Mouse (Mus musculus) limb, embryonic 11.5 days (tissue): Measurements from ENCODE around the gene Arsb. TPM values are rescaled to one million over a fixed set of nuclear protein-coding genes. Genes with fewer than 3 reads are reported as not detected.

ENCODE experiments used
- ATAC-seq: fragments of 200-750 bp; cut with Nextera tagmentation; 2 replicates; pipeline ENCODE4 v1.8.0; 2017; ENCODE audit warnings: low read depth; ENCODE audit not compliant: insufficient number of reproducible peaks, low FRiP score, low TSS enrichment
- DNase-seq: peaks from one replicate; pipeline ENCODE4 v3.0.0-alpha.2; 2015; ENCODE audit warnings: low spot score
- H3K27ac ChIP-seq: fragments of 300-500 bp; sonication (generic); replicated peaks from 2 replicates; pipeline ENCODE4 v1.5.1; 2014; ENCODE audit warnings: low read depth, mild to moderate bottlenecking, low read length
- H3K27me3 ChIP-seq: fragments of 300-500 bp; sonication (generic); 2 replicates; pipeline ENCODE4 v1.6.1; 2014; ENCODE audit warnings: mild to moderate bottlenecking, low read length, mixed read lengths; ENCODE audit not compliant: control insufficient read depth, insufficient read depth
- H3K36me3 ChIP-seq: fragments of 300-500 bp; sonication (generic); 2 replicates; pipeline ENCODE4 v1.6.1; 2014; ENCODE audit warnings: mild to moderate bottlenecking, low read length, moderate library complexity, mixed read lengths; ENCODE audit not compliant: control insufficient read depth, insufficient read depth
- H3K4me1 ChIP-seq: fragments of 300-500 bp; sonication (generic); 2 replicates; pipeline ENCODE4 v1.6.1; 2014; ENCODE audit warnings: low read length, mixed read lengths; ENCODE audit not compliant: control insufficient read depth, insufficient read depth
- H3K4me2 ChIP-seq: fragments of 300-500 bp; sonication (generic); 2 replicates; pipeline ENCODE4 v1.6.1; 2014; ENCODE audit warnings: low read depth, mild to moderate bottlenecking, moderate library complexity; ENCODE audit not compliant: severe bottlenecking
- H3K4me3 ChIP-seq: fragments of 300-500 bp; sonication (generic); 2 replicates; pipeline ENCODE4 v1.5.1; 2014; ENCODE audit warnings: low read depth, low read length
- H3K9ac ChIP-seq: fragments of 300-500 bp; sonication (generic); 2 replicates; pipeline ENCODE4 v1.6.1; 2014; ENCODE audit warnings: mild to moderate bottlenecking, low read length
- H3K9me3 ChIP-seq: fragments of 300-500 bp; sonication (generic); 2 replicates; pipeline ENCODE4 v1.6.1; 2016; ENCODE audit warnings: low read length; ENCODE audit not compliant: control insufficient read depth
- WGBS: fragments of 180-500 bp; shearing (Covaris S2); extraction: QIAGEN DNeasy Blood & Tissue Kit; methylation state at CpG from one replicate; pipeline ENCODE4 v1.1.7; 2014; 5-methylcytosine and 5-hydroxymethylcytosine counted together
- polyA plus RNA-seq: library from polyadenylated mRNA; unstranded; fragments of >200 nt; fragmentation: Nextera tagmentation; extraction: Ambion mirVana; gene quantifications from 2 replicates; pipeline ENCODE4 v1.2.1, GENCODE M21; 2014

Arsb gene
- polyA plus RNA-seq, 1 experiment from 2014 or later, result 10.2 TPM

- no peak overlapping the region for H3K4me3 ChIP-seq
Observed at GRCm38 (mm10) chr13:93825792-93826558, 54.5 kb downstream of the Arsb start.

DNA sequence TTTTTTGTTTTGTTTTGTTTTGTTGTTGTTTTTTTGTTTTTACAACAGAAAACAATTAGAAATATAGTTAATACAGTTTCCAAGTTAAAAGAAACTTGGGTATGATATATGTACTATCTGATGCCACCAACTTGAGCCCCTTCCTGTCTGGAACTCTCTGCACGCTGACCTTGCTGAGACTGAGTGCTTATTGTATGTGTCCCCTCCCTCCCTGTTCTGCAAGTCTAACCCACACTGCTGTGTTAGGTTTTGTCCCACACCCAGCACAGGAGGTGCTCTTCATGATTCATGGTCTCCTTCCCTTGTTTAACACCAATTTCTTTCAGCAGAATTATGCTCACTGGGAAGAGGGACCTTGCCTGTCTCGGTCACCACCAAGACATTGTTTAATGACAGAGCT lies 56.3 kb downstream of the Arsb start:
- H3K9me3 ChIP-seq, result no peaks in the 10 kb centered on the region
- 86% methylated on average over 2 of the region's 2 CpGs for WGBS
- H3K4me3 ChIP-seq, result no peak overlapping the region
- H3K27me3 ChIP-seq, result no peaks in the 10 kb centered on the region
- H3K27ac ChIP-seq, result no peak overlapping the region
- DNase-seq (no peak), ATAC-seq (no peak)
- no peaks in the 10 kb centered on the region for H3K36me3 ChIP-seq
- no peak overlapping the region for H3K4me2 ChIP-seq
- no peak overlapping the region for H3K9ac ChIP-seq
- 0 out of 2 replicates have a peak, but pooled peaks cover 2% of the 10 kb centered on the region for H3K4me1 ChIP-seq

More at GRCm38 (mm10) chr13:93825792-93826558, 54.5 kb downstream of the Arsb start:
- no peaks in the 10 kb centered on the region for H3K9me3 ChIP-seq
- H3K36me3 ChIP-seq, result no peaks in the 10 kb centered on the region
- no peak overlapping the region for H3K4me2 ChIP-seq
- no peaks in the 10 kb centered on the region for H3K27me3 ChIP-seq
- WGBS, result 70% methylated on average over 7 of the region's 7 CpGs
- DNase-seq (no peak), ATAC-seq (no peak)
- 0 out of 2 replicates have a peak, but pooled peaks cover 2% of the 10 kb centered on the region for H3K4me1 ChIP-seq
- H3K27ac ChIP-seq, result no peak overlapping the region
- H3K9ac ChIP-seq, result no peak overlapping the region

DNA sequence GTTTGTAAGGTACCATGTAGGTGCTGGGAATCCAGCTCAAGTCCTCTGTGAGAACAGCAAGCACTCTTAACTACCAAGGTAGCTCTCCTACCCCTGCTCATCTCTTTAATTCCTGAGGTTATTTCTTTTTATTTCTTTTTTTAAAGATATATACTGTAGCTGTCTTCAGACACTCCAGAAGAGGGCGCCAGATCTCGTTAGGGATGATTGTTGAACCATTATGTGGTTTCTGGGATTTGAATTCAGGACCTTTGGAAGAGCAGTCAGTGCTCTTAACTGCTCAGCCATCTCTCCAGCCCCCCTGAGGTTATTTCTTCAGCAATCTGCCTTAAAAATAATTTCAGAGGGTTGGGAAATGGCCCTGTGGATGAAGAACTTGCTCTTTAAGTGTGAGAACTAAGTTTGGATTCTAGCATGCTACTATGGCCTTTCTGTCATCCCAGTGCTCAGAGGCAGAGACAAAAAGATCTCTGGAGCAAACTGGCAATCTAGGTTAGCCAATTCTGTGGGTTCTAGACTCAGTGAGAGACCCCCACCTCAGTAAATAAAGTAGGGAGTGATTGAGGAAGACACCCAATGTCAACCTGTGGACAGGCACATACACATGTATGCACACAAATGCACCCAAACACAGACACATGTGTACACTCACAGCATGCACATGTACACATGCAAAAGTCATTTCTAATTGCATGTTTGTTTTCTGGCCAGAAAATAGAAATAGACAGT lies 58.3 kb downstream of the Arsb start:
- H3K27ac ChIP-seq, result no peak overlapping the region
- no peak overlapping the region for H3K4me2 ChIP-seq
- no peak overlapping the region for H3K4me3 ChIP-seq
- no peaks in the 10 kb centered on the region for H3K36me3 ChIP-seq
- ATAC-seq (no peak), DNase-seq (no peak)
- H3K9me3 ChIP-seq, result no peaks in the 10 kb centered on the region
- WGBS, result 49% methylated on average over 2 of the region's 2 CpGs
- H3K27me3 ChIP-seq, result no peaks in the 10 kb centered on the region
- no peak overlapping the region for H3K9ac ChIP-seq
- H3K4me1 ChIP-seq, result 0 out of 2 replicates have a peak, but pooled peaks cover 2% of the 10 kb centered on the region

DNA sequence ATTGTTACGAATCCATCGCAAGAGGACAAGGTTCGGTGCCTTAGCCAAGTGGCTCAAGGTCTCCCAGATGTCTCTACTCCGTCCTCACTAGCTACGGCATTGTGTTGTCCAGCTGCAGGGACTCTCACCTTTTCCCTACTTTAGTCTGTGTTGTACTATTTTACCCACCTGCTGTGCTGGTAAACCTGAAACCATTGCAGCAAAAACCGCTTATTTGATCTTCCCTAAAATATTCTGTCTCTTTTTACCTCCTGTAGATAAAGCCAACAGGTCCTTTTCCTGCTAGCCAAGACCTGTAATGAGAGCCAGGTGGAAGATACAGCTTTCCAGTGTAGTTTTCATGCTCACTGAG lies 58.8 kb downstream of the Arsb start:
- H3K36me3 ChIP-seq, result no peaks in the 10 kb centered on the region
- H3K9ac ChIP-seq, result no peak overlapping the region
- no peak overlapping the region for H3K4me3 ChIP-seq
- H3K4me2 ChIP-seq, result no peak overlapping the region
- H3K9me3 ChIP-seq, result no peaks in the 10 kb centered on the region
- no peak overlapping the region for H3K27ac ChIP-seq
- no peaks in the 10 kb centered on the region for H3K27me3 ChIP-seq
- 86% methylated on average over 6 of the region's 6 CpGs for WGBS
- DNase-seq, result no peak
- no peak for ATAC-seq
- H3K4me1 ChIP-seq, result 0 out of 2 replicates have a peak, but pooled peaks cover 2% of the 10 kb centered on the region

DNA sequence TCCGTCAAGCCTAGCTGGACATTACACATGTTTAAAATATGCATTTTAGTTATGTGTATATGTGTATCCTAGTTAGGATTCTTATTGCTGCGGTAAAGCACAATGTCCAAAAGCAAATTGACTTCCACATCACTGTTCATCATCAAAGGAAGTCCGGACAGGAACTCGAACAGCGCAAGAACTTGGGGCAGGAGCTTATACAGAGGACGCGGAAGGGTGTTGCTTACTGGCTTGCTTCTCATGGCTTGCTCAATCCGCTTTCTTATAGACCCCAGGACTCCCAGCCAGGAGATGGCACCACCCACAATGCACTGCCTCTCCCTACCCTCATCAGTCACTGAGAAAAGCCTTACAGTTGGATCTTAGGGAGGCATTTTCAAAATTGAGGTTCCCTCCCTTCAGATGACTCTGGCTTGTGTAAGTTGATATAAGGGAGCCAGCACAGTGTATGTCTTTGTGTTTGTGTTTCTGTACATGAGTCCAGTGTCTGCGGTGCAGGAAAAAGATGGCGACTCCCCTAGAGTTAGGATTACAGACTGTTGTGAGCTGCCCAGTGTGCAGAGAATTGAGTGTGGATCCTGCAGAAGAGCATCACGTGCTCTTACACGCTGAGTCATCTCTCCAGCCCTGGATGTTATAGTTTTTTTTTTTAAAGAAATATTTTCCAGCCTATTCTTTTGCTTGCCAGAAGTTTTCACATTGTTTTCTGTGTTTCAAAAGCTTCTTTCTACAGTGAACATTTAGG lies 66.2 kb downstream of the Arsb start:
- H3K27ac ChIP-seq, result peak overlapping the region; percentile 96
- H3K9me3 ChIP-seq, result no peaks in the 10 kb centered on the region
- no peaks in the 10 kb centered on the region for H3K36me3 ChIP-seq
- H3K9ac ChIP-seq, result no peak overlapping the region
- H3K4me2 ChIP-seq, result no peak overlapping the region
- 89% methylated on average over 12 of the region's 12 CpGs for WGBS
- no peak for ATAC-seq
- DNase-seq, result no peak
- peaks cover 24% of the 10 kb centered on the region for H3K4me1 ChIP-seq
- no peaks in the 10 kb centered on the region for H3K27me3 ChIP-seq
- no peak overlapping the region for H3K4me3 ChIP-seq

- Histone ChIP-seq H3K36me3 (no peaks in the 10 kb centered on the region), H3K27ac (peak overlapping the region; percentile 96), H3K4me1 (peaks cover 24% of the 10 kb centered on the region), H3K4me2 (peak overlapping the region; percentile 7; the same call in 1 of the 2 replicates), H3K4me3 (no peak overlapping the region), H3K27me3 (no peaks in the 10 kb centered on the region), H3K9ac (peak overlapping the region; percentile 12), H3K9me3 (no peaks in the 10 kb centered on the region)
- ATAC-seq (peak; percentile 71), DNase-seq (no peak)
- 38% methylated on average over 8 of the region's 8 CpGs for WGBS
Observed at GRCm38 (mm10) chr13:93838431-93839136, 67.2 kb downstream of the Arsb start.

- Histone ChIP-seq H3K4me3 (no peak overlapping the region), H3K9me3 (no peaks in the 10 kb centered on the region), H3K4me1 (peaks cover 24% of the 10 kb centered on the region), H3K27me3 (no peaks in the 10 kb centered on the region), H3K36me3 (no peaks in the 10 kb centered on the region), H3K4me2 (peak overlapping the region; percentile 7; the same call in 1 of the 2 replicates), H3K9ac (peak overlapping the region; percentile 12), H3K27ac (peak overlapping the region; percentile 96)
- WGBS, result 8% methylated on average over 10 of the region's 10 CpGs
- DNase-seq (peak; percentile 82), ATAC-seq (peak; percentile 94)
Observed at GRCm38 (mm10) chr13:93839137-93839630, 67.8 kb downstream of the Arsb start.
